Mouse (Mus musculus) fat pad, adult 2 months (tissue): ENCODE measurements around the gene 4930438A08Rik.
"Not testable (repeated sequence)": the region's sequence is repeated elsewhere in the genome, so short reads cannot be mapped to it uniquely, and the experiment has no call there.

Source experiments
- DNase-seq: peaks from one replicate; pipeline ENCODE4 v3.0.0-alpha.2; 2011; ENCODE audit warnings: low read depth, low spot score; ENCODE audit errors: extremely low read depth

4930438A08Rik gene

GRCm38 (mm10) chr11:58274572-58274971, at the start of gene 4930438A08Rik:
Gene 4930438A08Rik, plus strand, starts transcription at chr11:58274799.
- DNase-seq: no peak

GRCm38 (mm10) chr11:58224872-58225271, 49.7 kb upstream of the 4930438A08Rik start:
- DNase-seq: not testable (repeated sequence)

- no peak for DNase-seq
Observed at GRCm38 (mm10) chr11:58225655-58226054, 48.9 kb upstream of the 4930438A08Rik start.

GRCm38 (mm10) chr11:58226425-58226824, 48.2 kb upstream of the 4930438A08Rik start:
- no peak for DNase-seq

GRCm38 (mm10) chr11:58228021-58228420, 46.6 kb upstream of the 4930438A08Rik start:
- DNase-seq: not testable (repeated sequence)

GRCm38 (mm10) chr11:58230396-58230910, 44.1 kb upstream of the 4930438A08Rik start:
- DNase-seq: no peak

- DNase-seq: no peak
Observed at GRCm38 (mm10) chr11:58231156-58231555, 43.4 kb upstream of the 4930438A08Rik start.

GRCm38 (mm10) chr11:58234551-58234950, 40.0 kb upstream of the 4930438A08Rik start:
- DNase-seq: not testable (repeated sequence)

GRCm38 (mm10) chr11:58235152-58235551, 39.4 kb upstream of the 4930438A08Rik start:
- DNase-seq: no peak

- no peak for DNase-seq
Observed at GRCm38 (mm10) chr11:58238840-58239791, 35.5 kb upstream of the 4930438A08Rik start.

GRCm38 (mm10) chr11:58247294-58247693, 27.3 kb upstream of the 4930438A08Rik start:
- DNase-seq: no peak

GRCm38 (mm10) chr11:58249203-58249981, 25.2 kb upstream of the 4930438A08Rik start:
- DNase-seq: no peak

- DNase-seq: peak; percentile 49
Observed at GRCm38 (mm10) chr11:58250550-58250949, 24.0 kb upstream of the 4930438A08Rik start.

GRCm38 (mm10) chr11:58254411-58254810, 20.2 kb upstream of the 4930438A08Rik start:
- DNase-seq: no peak

GRCm38 (mm10) chr11:58257816-58258215, 16.8 kb upstream of the 4930438A08Rik start:
- no peak for DNase-seq

- DNase-seq: no peak
Observed at GRCm38 (mm10) chr11:58260156-58260555, 14.4 kb upstream of the 4930438A08Rik start.

- DNase-seq: no peak
Observed at GRCm38 (mm10) chr11:58261826-58262225, 12.8 kb upstream of the 4930438A08Rik start.

GRCm38 (mm10) chr11:58262336-58262735, 12.3 kb upstream of the 4930438A08Rik start:
- DNase-seq: no peak

GRCm38 (mm10) chr11:58263516-58263915, 11.1 kb upstream of the 4930438A08Rik start:
- no peak for DNase-seq

- no peak for DNase-seq
Observed at GRCm38 (mm10) chr11:58264546-58264945, 10.1 kb upstream of the 4930438A08Rik start.

GRCm38 (mm10) chr11:58268285-58268684, 6.3 kb upstream of the 4930438A08Rik start:
- no peak for DNase-seq
